ENCODE assay signal across 12 mouse cellular contexts in the genomic region with DNA sequence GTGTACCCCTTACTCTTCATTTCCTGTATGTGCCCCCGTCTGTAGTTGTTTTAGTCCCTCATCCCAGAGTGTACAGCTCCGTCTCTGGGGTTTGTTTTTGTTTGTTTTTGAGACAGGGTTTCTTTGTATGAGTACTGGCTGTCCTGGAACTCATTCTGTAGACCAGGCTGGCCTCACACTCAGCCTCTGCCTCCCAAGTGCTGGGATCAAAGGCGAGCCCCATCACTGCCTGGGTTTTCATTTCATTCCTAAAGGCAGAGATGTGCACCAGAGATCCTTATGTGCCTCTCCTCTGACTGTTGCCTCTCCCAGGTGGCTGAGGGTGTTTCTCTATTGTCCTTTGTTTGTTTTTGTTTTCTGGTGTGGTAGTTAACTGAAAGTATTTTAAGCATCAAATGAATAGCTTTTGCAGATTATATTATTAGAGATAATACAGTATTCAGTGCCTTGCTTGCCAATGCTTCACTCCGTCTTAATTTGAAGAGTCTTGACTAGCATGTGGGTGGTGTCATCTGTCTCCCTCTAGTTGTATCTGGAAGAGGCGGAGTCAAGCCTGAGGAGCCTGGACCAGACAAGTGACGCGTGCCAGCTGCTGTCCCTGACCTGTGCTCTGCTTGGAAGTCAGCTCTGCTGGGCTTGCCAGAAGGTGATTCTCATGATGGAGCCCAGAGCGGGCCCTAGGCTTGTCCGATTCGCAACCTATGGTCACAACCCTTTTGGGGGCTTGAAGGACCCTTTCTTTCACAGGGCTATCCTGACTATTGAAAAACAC. TPM values are rescaled to one million over a fixed set of nuclear protein-coding genes. Genes with fewer than 3 reads are reported as not detected.
A peak's percentile ranks its signal among the peaks of the same experiment; 100 is the strongest.
DNase-seq lines count a peak whose midpoint lies in the region; ATAC-seq and TF ChIP-seq lines count a peak whose summit lies in the region.
"Had no signal": no experiment of that assay in that cellular context is flagged by ENCODE, and none has a peak within 500 bp of the region (broad histone marks: within the 10 kb centered on the region; RNA-seq: fewer than 3 reads in every experiment).

No protein-coding gene starts in this region.

- peak; percentile 43; the same call in 1 of the 2 replicates for TF ChIP-seq EP300 in heart, adult 2 months (IDR thresholded peaks at IDR 0.05; ENCODE audit: insufficient read depth, low read depth, low read length)

- intact Hi-C loops in heart, adult 2 months (cut with DNase I), result no loop called here

- no peak for TF ChIP-seq CTCF in intestine, postnatal 0 days (IDR thresholded peaks at IDR 0.05; ENCODE audit: low read depth)
- no peak for TF ChIP-seq CTCF in heart, adult 2 months (IDR thresholded peaks at IDR 0.05)
- no peak for TF ChIP-seq CTCF in kidney, adult 2 months (conservative IDR thresholded peaks at IDR 0.05; ENCODE audit: insufficient read depth, insufficient read length, low read depth, low read length)

- no peaks in the 10 kb centered on the region for H3K4me1 ChIP-seq in intestine, embryonic 14.5 days (replicated peaks; ENCODE audit: control insufficient read depth, insufficient read depth, low read length)
- no peaks in the 10 kb centered on the region for H3K4me1 ChIP-seq in intestine, postnatal 0 days (replicated peaks; ENCODE audit: control insufficient read depth, insufficient read depth, low read length)
- H3K4me1 ChIP-seq in heart, adult 2 months (ENCODE audit: control insufficient read depth, insufficient read depth, low read length), result peaks cover 5% of the 10 kb centered on the region
- H3K4me1 ChIP-seq in kidney, adult 2 months (ENCODE audit: control insufficient read depth, insufficient read depth, low read length), result no peaks in the 10 kb centered on the region
- H3K4me1 ChIP-seq: hindbrain, embryonic 13.5 days; limb, embryonic 13.5 days; midbrain, embryonic 12.5 days had no signal

- H3K27me3 ChIP-seq in intestine, embryonic 14.5 days (replicated peaks; ENCODE audit: control insufficient read depth, insufficient read depth, low read length), result no peaks in the 10 kb centered on the region
- no peaks in the 10 kb centered on the region for H3K27me3 ChIP-seq in intestine, postnatal 0 days (replicated peaks; ENCODE audit: control insufficient read depth, insufficient read depth, low read length)
- H3K27me3 ChIP-seq in heart, adult 2 months (ENCODE audit: control insufficient read depth, insufficient read depth, low read length), result no peaks in the 10 kb centered on the region
- H3K27me3 ChIP-seq in kidney, adult 2 months (replicated peaks; ENCODE audit: control insufficient read depth, insufficient read depth, low read length), result no peaks in the 10 kb centered on the region
- H3K27me3 ChIP-seq: hindbrain, embryonic 13.5 days; limb, embryonic 13.5 days; midbrain, embryonic 12.5 days had no signal

- no peak overlapping the region for H3K27ac ChIP-seq in intestine, embryonic 14.5 days (ENCODE audit: low read depth)
- no peak overlapping the region for H3K27ac ChIP-seq in intestine, postnatal 0 days (ENCODE audit: low read depth, low read length)
- peak overlapping the region; percentile 52 for H3K27ac ChIP-seq in heart, adult 2 months
- no peak overlapping the region for H3K27ac ChIP-seq in kidney, adult 2 months (ENCODE audit: insufficient read depth, low read depth, low read length)
- H3K27ac ChIP-seq: hindbrain, embryonic 13.5 days; limb, embryonic 13.5 days; midbrain, embryonic 12.5 days had no signal

- TF ChIP-seq POLR2A in heart, adult 2 months (IDR thresholded peaks at IDR 0.05; ENCODE audit: insufficient read depth, low read depth, low read length), result no peak
- no peak for TF ChIP-seq POLR2A in kidney, adult 2 months (IDR thresholded peaks at IDR 0.05; ENCODE audit: low read depth, low read length)

- peak; percentile 62 for DNase-seq in intestine, embryonic 14.5 days (ENCODE audit: low spot score)
- DNase-seq in heart, adult 2 months, result peak; percentile 78 to 82
- DNase-seq in kidney, adult 2 months, result peak; percentile 69
- DNase-seq in lung, postnatal 14 days, result peak; percentile 67
- no peak for DNase-seq in left cerebral cortex, adult 9 months (ENCODE audit: low spot score in 2 of 2)
- no peak for DNase-seq in natural killer cell, adult 2 months (ENCODE audit: low spot score in 2 of 2)

- WGBS in intestine, embryonic 14.5 days, result 46% methylated on average over 10 of the region's 10 CpGs
- WGBS in intestine, postnatal 0 days, result 68% methylated on average over 10 of the region's 10 CpGs
- WGBS in heart, adult 2 months, result 30% methylated on average over 10 of the region's 10 CpGs
- 68% methylated on average over 10 of the region's 10 CpGs for WGBS in kidney, adult 2 months

- H3K4me2 ChIP-seq in intestine, embryonic 14.5 days (ENCODE audit: low read length), result no peak overlapping the region
- H3K4me2 ChIP-seq in intestine, postnatal 0 days (replicated peaks; ENCODE audit: low read depth), result no peak overlapping the region
- H3K4me2 ChIP-seq: hindbrain, embryonic 13.5 days; limb, embryonic 13.5 days; midbrain, embryonic 12.5 days had no signal

- ATAC-seq in intestine, embryonic 14.5 days (replicated peaks; ENCODE audit: low FRiP score, low TSS enrichment, low read depth), result no peak
- ATAC-seq in intestine, postnatal 0 days, result no peak
- ATAC-seq in monocyte, adult 5-6 weeks (replicated peaks; ENCODE audit: insufficient number of reproducible peaks, low FRiP score, low TSS enrichment, poor library complexity, severe bottlenecking), result no peak
- ATAC-seq: forebrain, embryonic 14.5 days had no signal

- peaks cover 81% of the 10 kb centered on the region for H3K36me3 ChIP-seq in intestine, embryonic 14.5 days (ENCODE audit: control insufficient read depth, insufficient read depth, low read length)
- H3K36me3 ChIP-seq in intestine, postnatal 0 days (ENCODE audit: control insufficient read depth, insufficient read depth), result peaks cover 73% of the 10 kb centered on the region
- no peaks in the 10 kb centered on the region for H3K36me3 ChIP-seq in heart, adult 2 months (ENCODE audit: control insufficient read depth, insufficient read depth, low read length)
- H3K36me3 ChIP-seq in kidney, adult 2 months (ENCODE audit: control insufficient read depth, insufficient read depth, low read length), result no peaks in the 10 kb centered on the region

- no peak overlapping the region for H3K4me3 ChIP-seq in intestine, embryonic 14.5 days (ENCODE audit: low read depth, low read length)
- no peak overlapping the region for H3K4me3 ChIP-seq in intestine, postnatal 0 days (ENCODE audit: low read depth, low read length)
- no peak overlapping the region for H3K4me3 ChIP-seq in heart, adult 2 months
- H3K4me3 ChIP-seq in kidney, adult 2 months (ENCODE audit: insufficient read depth, low read depth, low read length), result no peak overlapping the region
- H3K4me3 ChIP-seq: hindbrain, embryonic 13.5 days; limb, embryonic 13.5 days; midbrain, embryonic 12.5 days had no signal

- H3K79me2 ChIP-seq in heart, adult 2 months (replicated peaks; ENCODE audit: control insufficient read depth, insufficient read depth, low read length), result no peaks in the 10 kb centered on the region

- H3K9me3 ChIP-seq in intestine, embryonic 14.5 days (ENCODE audit: control insufficient read depth, low read length), result no peaks in the 10 kb centered on the region
- no peaks in the 10 kb centered on the region for H3K9me3 ChIP-seq in intestine, postnatal 0 days (ENCODE audit: control insufficient read depth)
- H3K9me3 ChIP-seq: hindbrain, embryonic 13.5 days; limb, embryonic 13.5 days; midbrain, embryonic 12.5 days had no signal

- no peak overlapping the region for H3K9ac ChIP-seq in intestine, embryonic 14.5 days (ENCODE audit: low read length)
- H3K9ac ChIP-seq in intestine, postnatal 0 days (ENCODE audit: low read depth, low read length), result no peak overlapping the region
- no peak overlapping the region for H3K9ac ChIP-seq in heart, adult 2 months (ENCODE audit: low read depth, low read length)
- H3K9ac ChIP-seq: hindbrain, embryonic 13.5 days; limb, embryonic 13.5 days; midbrain, embryonic 12.5 days had no signal

RNA-seq across cellular contexts. Expression of a gene that starts 14.2 kb away (rescaled TPM):
- polyA plus RNA-seq in intestine, embryonic 14.5 days (2014; fragmentation: Nextera tagmentation; extraction: Ambion mirVana), result 28.0 and 33.0 TPM in 2 replicates
- polyA plus RNA-seq in intestine, postnatal 0 days (2015; fragmentation: Nextera tagmentation; extraction: Ambion mirVana), result 4.7 and 5.4 TPM in 2 replicates
- total RNA-seq in heart, adult 2 months (2021), result 1 to 10 TPM; 1.0 to 1.4 TPM
- polyA plus RNA-seq in heart, adult 2 months (2012; rRNA removed), result 1.6 and 2.4 TPM in 2 replicates
- polyA plus RNA-seq in kidney, adult 2 months (2012; rRNA removed), result 0.45 and 0.53 TPM in 2 replicates
- 0.76 to 4.6 TPM (median 4.0 TPM) in 3 replicates for total RNA-seq in monocyte, adult 5-6 weeks (2017)

RNA-seq across cellular contexts. Expression of a gene that starts 15.7 kb away (rescaled TPM):
- 450 and 456 TPM in 2 replicates for polyA plus RNA-seq in intestine, embryonic 14.5 days (2014; fragmentation: Nextera tagmentation; extraction: Ambion mirVana)
- polyA plus RNA-seq in intestine, postnatal 0 days (2015; fragmentation: Nextera tagmentation; extraction: Ambion mirVana), result 339 and 341 TPM in 2 replicates
- 100 to 1,000 TPM; 287 to 351 TPM for total RNA-seq in heart, adult 2 months (2021)
- 82.0 and 160 TPM in 2 replicates for polyA plus RNA-seq in heart, adult 2 months (2012; rRNA removed)
- polyA plus RNA-seq in kidney, adult 2 months (2012; rRNA removed), result 141 and 206 TPM in 2 replicates
- total RNA-seq in monocyte, adult 5-6 weeks (2017), result 576 to 776 TPM (median 626 TPM) in 3 replicates

RNA-seq across cellular contexts. Expression of a gene that starts 21.2 kb away (rescaled TPM):
- polyA plus RNA-seq in intestine, embryonic 14.5 days (2014; fragmentation: Nextera tagmentation; extraction: Ambion mirVana), result 104 and 120 TPM in 2 replicates
- 35.8 and 41.5 TPM in 2 replicates for polyA plus RNA-seq in intestine, postnatal 0 days (2015; fragmentation: Nextera tagmentation; extraction: Ambion mirVana)
- 10 to 100 TPM; 19.0 to 24.1 TPM for total RNA-seq in heart, adult 2 months (2021)
- 27.8 and 36.7 TPM in 2 replicates for polyA plus RNA-seq in heart, adult 2 months (2012; rRNA removed)
- polyA plus RNA-seq in kidney, adult 2 months (2012; rRNA removed), result 70.0 and 72.6 TPM in 2 replicates
- total RNA-seq in monocyte, adult 5-6 weeks (2017), result 20.0 to 37.9 TPM (median 27.2 TPM) in 3 replicates

RNA-seq across cellular contexts. Expression of a gene that starts 31.0 kb away (rescaled TPM):
- polyA plus RNA-seq in intestine, embryonic 14.5 days (2014; fragmentation: Nextera tagmentation; extraction: Ambion mirVana), result 65.3 and 67.1 TPM in 2 replicates
- polyA plus RNA-seq in intestine, postnatal 0 days (2015; fragmentation: Nextera tagmentation; extraction: Ambion mirVana), result 80.4 and 81.1 TPM in 2 replicates
- total RNA-seq in heart, adult 2 months (2021), result 10 to 100 TPM; 17.0 to 19.4 TPM
- 37.8 and 47.9 TPM in 2 replicates for polyA plus RNA-seq in heart, adult 2 months (2012; rRNA removed)
- 66.5 and 72.1 TPM in 2 replicates for polyA plus RNA-seq in kidney, adult 2 months (2012; rRNA removed)
- total RNA-seq in monocyte, adult 5-6 weeks (2017), result 30.1 to 39.1 TPM (median 34.0 TPM) in 3 replicates

RNA-seq across cellular contexts. Expression of a gene that starts 39.9 kb away (rescaled TPM):
- 0.11 and 0.19 TPM in 2 replicates for polyA plus RNA-seq in intestine, embryonic 14.5 days (2014; fragmentation: Nextera tagmentation; extraction: Ambion mirVana)
- 0.07 TPM in 1 of 2 replicates, not detected in the other for polyA plus RNA-seq in intestine, postnatal 0 days (2015; fragmentation: Nextera tagmentation; extraction: Ambion mirVana)
- total RNA-seq in heart, adult 2 months (2021), result not detected
- 0.06 TPM in 1 of 2 replicates, not detected in the other for polyA plus RNA-seq in heart, adult 2 months (2012; rRNA removed)
- 0.41 TPM in 2 replicates for polyA plus RNA-seq in kidney, adult 2 months (2012; rRNA removed)
- total RNA-seq in monocyte, adult 5-6 weeks (2017), result not detected in 3 replicates
- polyA plus RNA-seq: forebrain, embryonic 14.5 days had no signal

Comparison
In these comparisons a context has a peak if more than half of its experiments do, and no peak if none do; other contexts are left out.
1. DNase-seq: peak in intestine, embryonic 14.5 days (single experiment), heart, adult 2 months (2 of 2), kidney, adult 2 months (single experiment) and lung, postnatal 14 days (single experiment); none in left cerebral cortex, adult 9 months (0 of 2) and natural killer cell, adult 2 months (0 of 2).